Mouse (Mus musculus): ENCODE data around the gene Nos2. TPM values are rescaled to one million over a fixed set of nuclear protein-coding genes. Genes with fewer than 3 reads are reported as not detected.

The Nos2 gene
- polyA plus RNA-seq (2015; fragmentation: Nextera tagmentation; extraction: Ambion mirVana) = 1.6 and 2.0 TPM in 2 replicates

DNA sequence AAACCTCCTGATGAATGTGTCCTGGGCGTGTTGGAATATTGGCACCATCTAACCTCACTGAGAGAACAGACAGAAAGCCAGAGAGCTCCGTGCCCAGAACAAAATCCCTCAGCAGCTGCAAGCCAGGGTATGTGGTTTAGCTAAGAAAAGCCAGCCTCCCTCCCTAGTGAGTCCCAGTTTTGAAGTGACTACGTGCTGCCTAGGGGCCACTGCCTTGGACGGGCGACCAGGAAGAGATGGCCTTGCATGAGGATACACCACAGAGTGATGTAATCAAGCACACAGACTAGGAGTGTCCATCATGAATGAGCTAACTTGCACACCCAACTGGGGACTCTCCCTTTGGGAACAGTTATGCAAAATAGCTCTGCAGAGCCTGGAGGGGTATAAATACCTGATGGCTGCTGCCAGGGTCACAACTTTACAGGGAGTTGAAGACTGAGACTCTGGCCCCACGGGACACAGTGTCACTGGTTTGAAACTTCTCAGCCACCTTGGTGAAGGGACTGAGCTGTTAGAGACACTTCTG is at the start of gene Nos2:
TSS of gene Nos2 (plus strand) at position 377 of the 529 bp plus-strand sequence.
- no peak for ATAC-seq (replicated peaks; ENCODE audit: insufficient number of reproducible peaks, insufficient read depth, low FRiP score, low read depth)
- Histone ChIP-seq H3K27me3 (peaks cover 30% of the 10 kb centered on the region), H3K9ac (no peak within 1 kb of the TSS), H3K9me3 (replicated peaks) (no peaks in the 10 kb centered on the region), H3K4me1 (replicated peaks) (peaks cover 14% of the 10 kb centered on the region), H3K27ac (no peak within 1 kb of the TSS), H3K36me3 (no peaks in the 10 kb centered on the region), H3K4me3 (no peak within 1 kb of the TSS), H3K4me2 (no peak within 1 kb of the TSS)
- WGBS = 49% methylated on average over 6 of the region's 6 CpGs

DNA sequence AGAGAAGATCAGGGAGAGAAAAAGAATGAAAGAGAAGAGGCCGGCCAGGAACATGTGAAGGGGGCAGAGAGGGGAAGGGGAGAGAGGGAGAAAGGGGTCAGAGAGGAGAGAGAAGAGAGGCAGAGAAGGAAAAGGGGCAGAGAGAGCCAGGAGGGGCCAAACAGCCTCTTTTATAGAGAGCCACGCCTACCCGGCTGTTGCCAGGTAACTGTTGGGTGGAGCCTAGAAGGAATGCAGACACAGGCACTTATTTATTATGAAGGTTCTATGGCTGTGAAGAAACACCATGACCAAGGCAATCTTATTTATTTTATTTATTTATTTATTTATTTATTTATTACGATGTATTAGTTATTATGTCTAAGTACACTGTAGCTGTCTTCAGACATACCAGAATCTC is 49.7 kb upstream of the Nos2 start:
- no peaks in the 10 kb centered on the region for H3K4me1 ChIP-seq (replicated peaks)
- H3K27ac ChIP-seq = no peak overlapping the region
- H3K9ac ChIP-seq = no peak overlapping the region
- no peak for ATAC-seq (replicated peaks; ENCODE audit: insufficient number of reproducible peaks, insufficient read depth, low FRiP score, low read depth)
- no peaks in the 10 kb centered on the region for H3K27me3 ChIP-seq
- H3K4me3 ChIP-seq = no peak overlapping the region
- no peaks in the 10 kb centered on the region for H3K9me3 ChIP-seq (replicated peaks)
- H3K4me2 ChIP-seq = no peak overlapping the region
- no peaks in the 10 kb centered on the region for H3K36me3 ChIP-seq
- 91% methylated on average over 4 of the region's 4 CpGs for WGBS

DNA sequence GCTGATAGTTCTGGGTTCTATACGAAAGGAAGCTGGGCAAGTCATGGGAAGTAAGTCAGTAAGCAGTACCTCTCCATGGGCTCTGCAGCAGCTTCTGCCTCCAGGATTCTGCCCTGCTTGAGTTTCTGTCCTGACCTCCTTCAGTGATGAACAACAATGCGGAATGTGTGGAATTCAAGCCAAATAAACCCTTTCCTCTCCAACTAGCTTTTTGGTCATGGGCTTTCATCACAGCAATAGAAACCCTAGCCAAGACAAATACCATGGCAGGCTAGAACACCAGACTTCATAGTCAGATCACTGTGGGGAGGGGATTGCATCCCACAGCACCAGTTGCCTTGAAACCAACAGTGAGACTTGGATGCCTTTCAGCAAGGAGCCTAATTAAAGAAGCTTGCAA is 47.8 kb upstream of the Nos2 start:
- no peaks in the 10 kb centered on the region for H3K4me1 ChIP-seq (replicated peaks)
- no peak for ATAC-seq (replicated peaks; ENCODE audit: insufficient number of reproducible peaks, insufficient read depth, low FRiP score, low read depth)
- H3K36me3 ChIP-seq = no peaks in the 10 kb centered on the region
- no peaks in the 10 kb centered on the region for H3K9me3 ChIP-seq (replicated peaks)
- 22% methylated on average over 2 of the region's 2 CpGs for WGBS
- no peak overlapping the region for H3K27ac ChIP-seq
- no peak overlapping the region for H3K9ac ChIP-seq
- H3K4me2 ChIP-seq = no peak overlapping the region
- H3K4me3 ChIP-seq = no peak overlapping the region
- H3K27me3 ChIP-seq = no peaks in the 10 kb centered on the region

DNA sequence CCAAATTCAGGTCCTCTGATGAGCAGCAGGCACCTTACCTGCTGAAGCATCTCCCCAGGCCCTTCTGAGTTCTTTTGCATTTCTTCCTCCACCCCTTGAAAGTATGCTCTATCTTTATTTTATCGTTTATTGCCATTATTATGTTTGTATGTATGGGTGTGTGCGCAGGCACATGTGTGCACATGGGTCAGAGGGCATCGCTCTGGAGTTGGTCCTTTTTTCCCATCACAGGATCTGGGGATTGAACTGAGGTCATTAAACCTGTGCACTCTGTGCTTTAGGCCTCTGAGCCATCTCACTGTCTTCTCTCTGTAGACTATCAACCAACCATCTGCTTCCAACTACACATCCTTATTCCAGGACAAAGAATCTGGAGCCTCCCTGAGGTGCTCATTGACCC is 40.9 kb upstream of the Nos2 start:
- ATAC-seq (replicated peaks; ENCODE audit: insufficient number of reproducible peaks, insufficient read depth, low FRiP score, low read depth) = no peak
- Histone ChIP-seq H3K4me2 (no peak overlapping the region), H3K36me3 (no peaks in the 10 kb centered on the region), H3K9me3 (replicated peaks) (no peaks in the 10 kb centered on the region), H3K4me1 (replicated peaks) (no peaks in the 10 kb centered on the region), H3K9ac (no peak overlapping the region), H3K27ac (no peak overlapping the region), H3K27me3 (no peaks in the 10 kb centered on the region), H3K4me3 (no peak overlapping the region)
- 91% methylated on average over 3 of the region's 3 CpGs for WGBS

DNA sequence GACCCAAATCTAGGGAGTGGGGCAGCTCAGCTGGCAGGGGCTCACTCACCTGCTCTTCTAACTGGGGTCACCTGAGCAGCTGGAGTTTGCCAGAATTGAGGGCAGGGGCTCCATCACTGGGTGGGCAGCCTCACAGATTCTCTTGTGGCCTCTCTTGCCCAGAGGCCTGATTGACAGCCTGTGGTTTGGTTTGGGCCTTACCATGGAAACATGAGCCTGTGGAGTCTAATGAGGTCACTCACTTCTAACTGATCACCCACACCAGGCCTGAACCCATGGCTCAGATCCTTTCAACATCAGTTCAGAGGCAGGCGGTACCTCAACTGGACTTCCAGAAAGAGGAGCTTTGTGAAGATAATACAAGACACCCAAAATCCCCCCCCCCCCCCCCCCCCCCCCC is 33.9 kb upstream of the Nos2 start:
- H3K4me3 ChIP-seq = no peak overlapping the region
- H3K9me3 ChIP-seq (replicated peaks) = no peaks in the 10 kb centered on the region
- H3K27me3 ChIP-seq = no peaks in the 10 kb centered on the region
- ATAC-seq (replicated peaks; ENCODE audit: insufficient number of reproducible peaks, insufficient read depth, low FRiP score, low read depth) = 0 out of 2 replicates have a peak, but pooled peaks have one; percentile 4
- H3K9ac ChIP-seq = no peak overlapping the region
- WGBS = 56% methylated on average over 1 of the region's 1 CpGs
- H3K36me3 ChIP-seq = no peaks in the 10 kb centered on the region
- peak overlapping the region; percentile 18; the same call in 1 of the 2 replicates for H3K4me2 ChIP-seq
- peaks cover 11% of the 10 kb centered on the region for H3K4me1 ChIP-seq (replicated peaks)
- H3K27ac ChIP-seq = no peak overlapping the region

DNA sequence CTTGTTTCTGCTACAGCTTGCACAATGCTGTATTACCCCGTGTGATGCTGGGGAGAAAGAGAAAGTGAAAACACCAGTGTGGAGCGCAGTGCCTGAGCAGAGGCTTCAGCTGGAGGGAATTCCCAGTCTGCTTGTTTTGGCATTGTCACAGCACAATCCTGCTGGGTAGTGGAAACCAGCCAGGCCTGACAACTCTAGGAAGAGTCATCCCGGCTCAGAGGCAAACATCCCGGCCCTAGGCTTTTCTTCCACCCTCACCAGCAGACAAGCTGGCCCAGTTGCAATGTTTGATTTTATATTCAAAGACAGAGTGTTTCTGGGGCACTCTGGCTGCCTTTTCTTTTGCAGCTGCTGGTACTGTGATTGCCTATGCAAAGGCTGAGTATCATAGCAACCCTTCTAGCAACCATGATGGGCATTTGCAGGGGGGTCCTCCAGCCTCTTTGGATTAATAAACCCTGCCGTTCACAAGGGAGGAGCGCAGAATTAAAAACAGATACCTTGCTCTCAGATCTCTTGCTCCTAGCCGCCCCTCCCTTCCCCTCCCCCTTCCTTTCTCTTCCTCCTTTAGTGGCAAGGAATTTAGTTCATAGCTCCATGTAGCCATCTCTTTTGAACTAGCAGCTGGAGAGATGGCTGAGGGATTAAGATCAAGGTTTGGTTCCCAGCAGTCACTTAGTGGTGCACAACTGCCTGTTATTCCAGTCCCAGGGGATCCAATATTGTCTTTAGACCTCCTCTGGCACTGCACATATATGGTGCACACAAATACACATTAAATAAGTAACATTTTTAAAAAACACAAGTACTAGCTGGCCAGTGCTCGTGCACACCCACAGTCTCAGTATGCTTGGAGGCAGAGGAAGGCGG is 33.2 kb upstream of the Nos2 start:
- Histone ChIP-seq H3K4me2 (peak overlapping the region; percentile 18; the same call in 1 of the 2 replicates), H3K4me3 (0 out of 2 replicates have a peak overlapping the region, but pooled peaks have one; percentile 11), H3K27me3 (no peaks in the 10 kb centered on the region), H3K9ac (no peak overlapping the region), H3K9me3 (replicated peaks) (no peaks in the 10 kb centered on the region), H3K27ac (peak overlapping the region; percentile 31; the same call in 1 of the 2 replicates), H3K36me3 (no peaks in the 10 kb centered on the region), H3K4me1 (replicated peaks) (peaks cover 11% of the 10 kb centered on the region)
- ATAC-seq (replicated peaks; ENCODE audit: insufficient number of reproducible peaks, insufficient read depth, low FRiP score, low read depth) = peak; percentile 76
- 37% methylated on average over 9 of the region's 9 CpGs for WGBS

DNA sequence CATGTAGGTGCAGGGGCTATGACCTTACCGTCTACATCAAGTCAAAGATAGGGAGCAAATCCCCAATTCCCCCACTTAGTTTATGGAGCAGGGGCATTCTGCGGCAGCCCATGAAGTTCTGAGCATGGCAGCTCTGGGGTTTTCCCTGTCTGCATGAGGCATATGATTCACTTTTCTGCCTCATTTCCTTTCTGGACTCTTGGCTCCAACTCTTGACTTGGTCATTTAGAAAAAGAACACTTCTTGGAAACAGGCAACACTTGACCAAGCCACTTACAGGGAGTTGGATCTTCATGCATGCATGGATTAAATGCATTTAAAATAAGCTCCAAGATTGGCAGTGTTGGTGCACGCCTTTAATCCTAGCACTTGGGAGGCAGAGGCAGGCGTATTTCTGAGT is 31.4 kb upstream of the Nos2 start:
- Histone ChIP-seq H3K27me3 (no peaks in the 10 kb centered on the region), H3K4me1 (replicated peaks) (peaks cover 11% of the 10 kb centered on the region), H3K9me3 (replicated peaks) (no peaks in the 10 kb centered on the region), H3K27ac (no peak overlapping the region), H3K36me3 (no peaks in the 10 kb centered on the region), H3K4me2 (no peak overlapping the region), H3K4me3 (no peak overlapping the region), H3K9ac (no peak overlapping the region)
- 86% methylated on average over 4 of the region's 4 CpGs for WGBS
- ATAC-seq (replicated peaks; ENCODE audit: insufficient number of reproducible peaks, insufficient read depth, low FRiP score, low read depth) = no peak

DNA sequence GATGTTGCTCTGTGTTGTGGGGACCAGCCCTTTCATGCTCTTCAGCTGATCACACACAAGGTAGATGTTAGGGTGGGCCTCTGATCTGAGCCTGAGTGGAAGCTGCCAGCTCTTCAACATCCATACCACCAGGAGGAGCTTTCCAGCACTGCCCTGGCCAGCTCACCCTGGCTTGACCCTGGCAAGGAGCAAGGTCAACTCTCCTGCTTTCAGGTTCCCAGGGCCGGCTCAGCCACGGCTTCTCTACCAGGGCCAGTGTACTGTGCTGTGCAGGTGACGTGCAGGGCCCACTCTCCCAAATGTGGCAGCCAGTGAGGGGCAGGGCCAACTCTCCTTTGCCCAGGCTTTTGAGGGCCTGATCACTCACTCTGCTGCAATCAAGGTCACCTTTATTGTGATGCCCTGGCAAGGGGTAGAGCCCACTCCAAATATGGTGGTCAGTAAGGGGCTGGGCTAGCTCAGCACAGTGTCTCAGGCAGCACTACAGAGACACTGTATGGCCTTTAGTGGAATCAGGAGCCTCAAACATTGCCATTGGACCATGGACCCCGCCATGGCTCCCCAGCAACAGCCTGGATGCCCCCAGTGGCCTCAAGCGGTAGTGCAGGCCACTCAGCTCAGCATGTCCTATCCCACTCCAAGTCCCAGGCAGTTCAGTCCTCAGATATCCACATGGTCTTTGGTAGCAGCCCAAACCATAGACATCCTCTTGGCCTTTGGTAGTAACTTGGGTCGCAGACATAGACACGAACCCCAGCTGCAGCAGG is 24.0 kb upstream of the Nos2 start:
- H3K9ac ChIP-seq = no peak overlapping the region

DNA sequence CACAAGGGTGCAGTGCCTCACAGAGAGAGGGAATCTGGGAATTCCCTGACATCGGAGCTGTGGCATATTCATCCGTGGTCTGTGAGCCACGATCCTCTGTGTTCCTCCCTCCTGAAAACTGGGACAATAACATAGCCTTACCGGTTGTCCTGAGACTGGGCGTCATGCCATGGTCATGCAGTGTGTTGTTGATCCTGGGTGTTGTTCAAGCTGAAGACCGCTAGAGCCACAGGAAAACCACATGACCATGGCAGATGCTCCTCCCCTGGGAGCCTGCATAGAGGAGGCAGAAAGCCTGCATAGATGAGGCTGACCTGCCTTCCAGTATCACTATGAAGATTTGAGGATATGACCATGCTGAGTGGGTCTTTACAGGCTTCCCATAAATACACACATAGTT is 5.1 kb upstream of the Nos2 start:
- no peaks in the 10 kb centered on the region for H3K36me3 ChIP-seq
- no peak overlapping the region for H3K27ac ChIP-seq
- H3K4me2 ChIP-seq = no peak overlapping the region
- H3K4me3 ChIP-seq = no peak overlapping the region
- H3K4me1 ChIP-seq (replicated peaks) = no peaks in the 10 kb centered on the region
- no peaks in the 10 kb centered on the region for H3K27me3 ChIP-seq
- no peaks in the 10 kb centered on the region for H3K9me3 ChIP-seq (replicated peaks)
- WGBS = 63% methylated on average over 6 of the region's 6 CpGs
- ATAC-seq (replicated peaks; ENCODE audit: insufficient number of reproducible peaks, insufficient read depth, low FRiP score, low read depth) = no peak
- H3K9ac ChIP-seq = no peak overlapping the region

More for the DNA sequence above, 24.0 kb upstream of the Nos2 start:
- no peak overlapping the region for H3K4me2 ChIP-seq
- H3K4me3 ChIP-seq = no peak overlapping the region
- H3K9me3 ChIP-seq (replicated peaks) = 0 out of 2 replicates have a peak, but pooled peaks cover 3% of the 10 kb centered on the region
- no peaks in the 10 kb centered on the region for H3K4me1 ChIP-seq (replicated peaks)
- ATAC-seq (replicated peaks; ENCODE audit: insufficient number of reproducible peaks, insufficient read depth, low FRiP score, low read depth) = no peak; the same call in 1 of the 2 replicates
- 74% methylated on average over 7 of the region's 7 CpGs for WGBS
- H3K27me3 ChIP-seq = no peaks in the 10 kb centered on the region
- no peaks in the 10 kb centered on the region for H3K36me3 ChIP-seq
- no peak overlapping the region for H3K27ac ChIP-seq

DNA sequence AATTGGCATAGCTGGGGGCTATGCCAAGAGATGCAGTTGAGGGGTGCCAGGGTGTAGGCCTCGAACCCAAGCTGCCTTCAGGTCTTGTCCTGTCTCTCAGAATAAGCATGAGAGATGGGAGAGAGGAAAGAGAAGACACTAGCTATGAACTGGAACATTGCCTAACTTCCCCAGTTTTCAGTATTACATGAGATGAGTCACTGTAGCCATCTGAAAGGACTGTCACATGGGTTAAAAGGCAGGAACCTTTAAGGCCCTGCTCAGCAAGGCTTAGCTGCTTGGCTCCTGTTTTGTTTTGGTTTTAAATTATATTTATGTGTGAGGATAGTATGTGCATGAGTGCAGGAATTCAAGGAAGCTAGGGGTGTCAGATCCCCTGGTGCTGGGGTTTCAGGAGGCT is 4.2 kb upstream of the Nos2 start:
- no peak overlapping the region for H3K27ac ChIP-seq
- no peak overlapping the region for H3K9ac ChIP-seq
- H3K36me3 ChIP-seq = no peaks in the 10 kb centered on the region
- no peak overlapping the region for H3K4me3 ChIP-seq
- no peaks in the 10 kb centered on the region for H3K27me3 ChIP-seq
- H3K9me3 ChIP-seq (replicated peaks) = no peaks in the 10 kb centered on the region
- ATAC-seq (replicated peaks; ENCODE audit: insufficient number of reproducible peaks, insufficient read depth, low FRiP score, low read depth) = no peak
- no peaks in the 10 kb centered on the region for H3K4me1 ChIP-seq (replicated peaks)
- WGBS = 81% methylated on average over 1 of the region's 1 CpGs
- H3K4me2 ChIP-seq = no peak overlapping the region

DNA sequence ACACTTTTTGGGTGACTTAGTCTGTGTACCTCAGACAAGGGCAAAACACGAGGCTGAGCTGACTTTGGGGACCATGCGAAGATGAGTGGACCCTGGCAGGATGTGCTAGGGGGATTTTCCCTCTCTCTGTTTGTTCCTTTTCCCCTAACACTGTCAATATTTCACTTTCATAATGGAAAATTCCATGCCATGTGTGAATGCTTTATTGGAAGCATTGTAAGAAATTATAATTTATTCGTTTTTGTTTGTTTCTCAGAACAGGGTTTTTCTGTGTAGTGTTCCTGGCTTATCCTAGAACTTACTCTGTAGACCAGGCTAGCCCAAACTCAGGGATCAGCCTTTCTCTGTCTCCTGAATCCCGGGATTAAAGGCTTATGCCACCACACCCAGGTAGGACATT is 842 bp upstream of the Nos2 start:
- no peak overlapping the region for H3K4me2 ChIP-seq
- H3K4me1 ChIP-seq (replicated peaks) = peaks cover 8% of the 10 kb centered on the region
- H3K27me3 ChIP-seq = peaks cover 24% of the 10 kb centered on the region
- H3K9ac ChIP-seq = no peak overlapping the region
- H3K27ac ChIP-seq = no peak overlapping the region
- 62% methylated on average over 4 of the region's 4 CpGs for WGBS
- no peaks in the 10 kb centered on the region for H3K36me3 ChIP-seq
- no peak overlapping the region for H3K4me3 ChIP-seq
- H3K9me3 ChIP-seq (replicated peaks) = no peaks in the 10 kb centered on the region
- no peak for ATAC-seq (replicated peaks; ENCODE audit: insufficient number of reproducible peaks, insufficient read depth, low FRiP score, low read depth)

Data from heart, embryonic 15.5 days (tissue).